Mouse (Mus musculus): ENCODE data around the gene Tmem130.

DNA sequence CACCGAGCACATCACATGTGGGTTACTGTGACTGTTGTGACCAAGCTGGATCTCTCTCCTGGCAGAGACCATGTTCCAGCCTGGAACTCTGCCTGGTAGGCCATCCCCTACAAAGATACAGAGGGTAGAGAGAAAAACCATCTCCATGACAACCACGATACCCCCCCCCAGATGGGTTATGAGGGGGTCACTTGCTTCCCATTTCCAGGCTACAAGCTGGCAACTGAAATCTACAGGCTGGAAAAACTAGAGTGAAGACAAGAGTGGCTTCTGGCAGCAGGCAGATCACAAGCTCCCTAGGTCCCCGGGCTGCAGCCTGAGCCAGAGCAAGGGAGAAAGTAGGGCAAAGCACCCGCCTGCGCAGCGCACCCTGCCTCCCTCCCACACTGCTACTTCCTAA, 54.0 kb downstream of the Tmem130 start:
- TF ChIP-seq CTCF (IDR thresholded peaks at IDR 0.05; ENCODE audit: insufficient read depth, low read length) (no peak), POLR2A (IDR thresholded peaks at IDR 0.05; ENCODE audit: borderline replicate concordance, extremely low read depth, low read depth, low read length) (no peak)
